Mouse (Mus musculus) right cerebral cortex, postnatal 25 days (tissue): ENCODE measurements around the gene Dlg5.

ENCODE experiments used
- DNase-seq: peaks from one replicate; pipeline ENCODE4 v3.0.0; 2022

Dlg5 gene

DNA sequence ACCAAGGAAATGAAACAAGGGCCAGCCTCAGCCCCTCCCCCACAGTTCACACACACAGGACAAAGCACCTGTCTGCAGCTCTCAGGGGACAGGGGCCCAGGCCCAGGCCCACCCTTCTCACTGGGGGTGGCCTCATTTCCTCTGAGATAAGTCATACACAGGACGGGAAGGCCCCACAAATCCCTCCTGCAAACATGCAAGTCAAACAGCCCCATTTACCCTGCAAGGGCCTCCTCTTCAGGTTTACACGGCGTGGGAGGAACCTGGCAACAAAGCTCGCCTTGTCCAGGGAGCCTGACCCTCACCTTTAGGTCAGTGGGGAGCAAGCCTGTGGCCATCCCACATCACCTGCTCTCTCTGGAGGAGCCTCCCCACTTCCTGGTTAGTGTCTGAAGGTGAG lies 60.2 kb downstream of the Dlg5 start:
- DNase-seq = no peak

- DNase-seq = no peak
Measured at GRCm38 (mm10) chr14:24182955-24183354, 62.8 kb downstream of the Dlg5 start.

DNA sequence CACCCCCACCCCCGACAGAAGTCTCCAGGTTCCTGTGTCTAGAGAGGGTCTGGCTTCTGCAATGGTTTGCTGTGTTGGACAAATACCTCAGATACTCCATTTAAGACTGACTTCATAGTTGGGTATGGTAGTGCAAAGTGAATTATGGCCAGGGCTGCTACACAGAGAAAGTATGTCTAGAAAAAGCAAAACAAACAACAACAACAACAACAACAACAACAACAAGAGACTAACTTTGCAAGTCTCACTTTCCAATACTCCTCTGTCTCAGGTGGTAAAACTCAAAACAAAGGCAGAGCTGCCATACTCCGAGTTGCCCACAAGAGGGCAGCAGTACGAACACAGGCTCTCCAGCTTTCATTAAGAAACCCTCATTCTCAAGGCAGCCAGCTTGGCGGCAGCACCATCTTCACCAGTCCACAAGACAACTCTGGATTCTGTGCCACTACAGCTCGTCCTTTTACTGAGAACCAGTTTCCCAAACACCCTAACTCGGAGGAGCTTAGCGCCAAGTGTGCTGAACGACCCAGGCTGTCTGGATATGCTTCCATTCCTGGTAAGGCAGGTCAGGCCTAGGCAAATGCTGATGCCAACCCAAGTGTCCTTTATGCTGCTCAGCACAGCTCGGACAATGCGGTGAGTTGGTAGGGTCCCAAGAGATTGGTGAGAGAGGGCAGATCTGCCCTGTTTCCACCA lies 63.8 kb downstream of the Dlg5 start:
- DNase-seq = peak; percentile 77

DNA sequence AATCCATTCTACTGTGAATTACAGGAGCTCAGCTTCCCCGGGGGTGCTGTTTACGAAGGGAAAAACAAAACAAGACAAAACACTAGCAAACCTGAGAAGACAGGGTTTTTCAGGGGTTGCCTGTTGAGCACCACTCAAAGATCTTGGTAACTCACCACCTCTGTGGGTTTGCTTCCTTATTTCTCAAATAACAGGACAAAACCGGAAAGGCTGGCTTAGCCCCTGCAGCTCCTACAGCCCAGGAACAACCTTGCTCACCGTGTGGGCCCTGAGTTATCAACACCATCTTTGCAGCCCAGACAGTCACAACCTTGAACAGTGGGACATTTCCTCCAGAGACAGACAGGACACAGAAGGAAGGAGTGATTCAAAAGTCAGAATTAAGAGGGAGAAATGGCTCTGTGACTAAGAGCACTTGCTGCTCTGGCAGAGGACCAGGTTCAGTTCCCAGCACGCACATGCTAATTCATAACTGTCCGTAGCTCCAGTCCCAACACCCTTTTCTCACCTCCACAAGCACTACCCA lies 66.2 kb downstream of the Dlg5 start:
- no peak for DNase-seq

DNA sequence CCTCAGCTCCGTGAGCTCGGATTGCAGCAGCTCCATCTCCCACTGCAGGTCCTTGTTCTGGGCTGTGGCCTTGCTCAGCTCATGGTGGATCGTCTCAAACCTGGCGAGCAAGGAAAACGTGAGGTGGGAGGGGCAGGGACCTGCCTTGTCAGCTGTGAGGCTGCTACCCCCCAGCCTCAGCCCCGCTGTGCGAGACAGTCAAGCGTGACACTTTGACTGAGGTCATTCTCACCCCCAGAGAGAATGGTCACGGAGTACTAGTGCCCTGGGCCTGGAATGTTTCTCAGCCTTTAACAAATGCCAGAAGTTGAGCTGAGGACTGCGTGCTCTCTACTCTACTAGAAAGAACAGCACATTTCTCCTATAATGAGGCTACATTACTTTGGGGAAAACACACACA lies 69.1 kb downstream of the Dlg5 start:
- DNase-seq = no peak

- DNase-seq = no peak
Measured at GRCm38 (mm10) chr14:24173326-24173725, 72.4 kb downstream of the Dlg5 start.

DNA sequence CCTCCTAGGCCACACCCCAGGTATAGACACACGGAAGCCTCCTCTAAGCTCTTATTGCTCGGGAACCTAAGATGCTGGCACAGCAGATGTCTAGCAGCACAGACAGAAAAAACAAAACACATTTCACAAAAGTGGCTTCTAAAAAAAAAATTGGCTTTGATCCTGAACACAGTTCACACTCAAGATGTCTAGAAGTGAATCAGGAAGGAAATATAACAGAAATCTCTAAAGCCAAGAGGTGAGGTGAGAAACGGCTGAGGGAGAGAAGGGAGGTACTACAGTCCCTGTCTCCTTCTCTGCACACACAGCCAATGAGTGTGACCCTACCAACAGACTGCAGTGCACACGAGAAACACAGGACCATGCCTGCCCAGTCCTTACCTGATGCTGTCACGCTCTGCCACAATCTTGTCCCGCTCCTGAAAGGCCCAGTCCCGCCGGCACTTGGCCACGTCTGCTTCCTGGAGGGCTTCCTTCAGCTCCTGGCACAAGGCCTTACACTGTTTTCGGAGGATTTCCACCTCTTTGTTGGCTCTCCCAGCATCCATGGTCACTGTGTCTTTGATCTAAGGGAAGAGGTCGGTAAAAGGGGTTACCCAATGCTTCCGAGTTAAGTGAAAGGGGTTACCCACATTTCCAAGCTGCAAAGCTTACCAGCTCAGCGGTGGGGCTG lies 73.9 kb downstream of the Dlg5 start:
- DNase-seq = no peak

DNA sequence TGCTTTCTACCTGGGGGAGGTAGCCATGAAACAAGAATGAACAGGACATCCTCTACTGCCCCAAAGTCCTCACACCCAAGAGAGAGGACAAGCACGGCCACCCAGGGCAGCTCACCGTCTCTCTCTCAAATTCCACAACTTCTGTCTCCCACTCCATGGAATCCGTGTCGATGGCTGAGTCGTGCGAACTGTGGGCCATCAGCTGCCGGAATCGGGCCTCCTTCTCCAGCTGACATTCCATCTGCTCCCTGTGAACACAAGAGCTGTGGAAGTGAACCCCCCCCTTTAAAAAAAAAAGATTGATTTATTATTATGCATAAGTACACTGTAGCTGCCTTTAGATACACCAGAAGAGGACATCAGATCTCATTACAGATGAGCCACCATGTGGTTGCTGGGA lies 79.7 kb downstream of the Dlg5 start:
- DNase-seq = no peak

GRCm38 (mm10) chr14:24164721-24165367 lies 80.9 kb downstream of the Dlg5 start:
- DNase-seq = no peak

- DNase-seq = no peak
Measured at GRCm38 (mm10) chr14:24162856-24163255, 82.9 kb downstream of the Dlg5 start.

DNA sequence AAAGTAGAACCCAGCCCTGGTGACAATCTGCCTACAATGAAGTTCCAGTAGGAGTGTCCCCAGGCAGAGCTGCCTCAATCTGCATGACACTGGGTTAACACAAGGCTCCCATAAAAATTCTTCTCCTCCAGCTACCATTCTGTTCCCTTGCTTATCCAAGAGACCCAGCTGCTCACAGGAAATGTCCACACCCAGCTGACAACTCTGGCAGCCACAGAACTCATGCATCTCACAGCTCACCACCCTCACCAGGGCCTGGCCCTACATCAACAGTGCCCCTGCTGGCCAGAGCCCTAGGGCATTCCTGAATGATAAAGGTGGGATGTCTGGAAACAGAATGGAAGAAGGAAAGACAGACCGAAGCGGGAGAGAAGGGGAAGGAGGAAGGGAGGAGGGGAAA lies 96.8 kb downstream of the Dlg5 start:
- DNase-seq = no peak

GRCm38 (mm10) chr14:24144821-24145220 lies 100.9 kb downstream of the Dlg5 start:
- no peak for DNase-seq

GRCm38 (mm10) chr14:24144421-24144820 lies 101.3 kb downstream of the Dlg5 start:
- DNase-seq = no peak

DNA sequence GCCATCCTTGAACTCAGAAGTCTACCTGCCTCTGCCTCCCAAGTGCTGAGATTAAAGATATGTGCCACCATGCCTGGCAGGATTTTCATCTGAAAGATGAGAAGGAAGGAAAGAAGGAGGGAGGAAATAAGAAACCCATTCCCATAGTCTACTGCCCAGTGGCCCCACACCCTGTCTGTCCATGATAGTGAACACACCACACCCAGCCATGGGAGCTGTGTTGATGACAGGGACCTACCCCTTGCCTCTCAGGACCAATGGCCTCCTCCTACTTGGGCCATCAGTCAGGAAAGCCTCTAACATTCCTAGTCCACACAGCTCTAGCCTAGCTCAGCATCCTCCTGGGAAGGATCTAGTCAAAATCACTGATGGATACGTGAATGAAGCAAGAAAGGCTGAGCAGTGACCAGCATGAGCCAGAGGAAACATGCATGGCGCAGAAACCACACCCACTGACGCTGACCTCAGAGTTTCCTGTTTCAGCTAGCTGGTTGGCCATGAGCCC lies 102.7 kb downstream of the Dlg5 start:
- no peak for DNase-seq

DNA sequence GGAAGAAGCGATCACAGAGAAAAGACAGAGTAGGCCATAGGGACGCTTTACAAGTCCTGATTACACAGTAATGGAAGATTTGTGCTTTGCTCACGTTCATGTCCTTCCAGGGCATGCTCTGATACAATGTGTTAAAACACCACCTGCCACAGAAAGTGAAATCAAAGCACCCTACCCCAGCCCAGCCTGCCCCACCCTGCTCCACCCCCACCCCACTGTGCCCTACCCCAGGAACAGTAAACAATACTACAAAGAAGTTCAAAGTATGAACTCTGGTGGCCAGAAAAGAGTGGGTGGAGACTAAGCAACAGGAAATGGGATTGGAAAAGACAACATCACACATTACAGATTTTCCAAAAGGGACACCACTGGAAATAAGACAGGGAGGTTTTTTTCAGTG lies 104.0 kb downstream of the Dlg5 start:
- DNase-seq = no peak

GRCm38 (mm10) chr14:24140297-24140812 lies 105.4 kb downstream of the Dlg5 start:
- no peak for DNase-seq

DNA sequence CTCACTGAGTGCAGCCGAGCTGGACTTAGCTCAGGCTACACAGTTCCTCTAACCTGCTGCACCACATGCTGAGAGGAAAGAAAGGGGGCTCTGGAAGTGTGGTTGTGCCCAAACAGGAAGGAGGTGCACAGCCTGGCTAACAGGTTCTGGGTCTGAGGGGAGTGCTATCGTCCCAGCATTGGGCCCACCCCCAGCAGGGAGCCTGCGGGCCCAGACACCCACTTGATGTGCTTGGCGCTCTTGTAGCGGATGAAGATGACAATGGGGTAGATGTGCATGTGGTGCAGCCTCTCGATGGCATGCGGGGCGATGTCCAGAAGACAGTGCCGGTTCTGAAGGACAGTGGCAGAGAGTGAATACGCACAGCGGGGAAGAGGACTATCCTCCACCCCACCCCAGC lies 108.8 kb downstream of the Dlg5 start:
- no peak for DNase-seq

DNA sequence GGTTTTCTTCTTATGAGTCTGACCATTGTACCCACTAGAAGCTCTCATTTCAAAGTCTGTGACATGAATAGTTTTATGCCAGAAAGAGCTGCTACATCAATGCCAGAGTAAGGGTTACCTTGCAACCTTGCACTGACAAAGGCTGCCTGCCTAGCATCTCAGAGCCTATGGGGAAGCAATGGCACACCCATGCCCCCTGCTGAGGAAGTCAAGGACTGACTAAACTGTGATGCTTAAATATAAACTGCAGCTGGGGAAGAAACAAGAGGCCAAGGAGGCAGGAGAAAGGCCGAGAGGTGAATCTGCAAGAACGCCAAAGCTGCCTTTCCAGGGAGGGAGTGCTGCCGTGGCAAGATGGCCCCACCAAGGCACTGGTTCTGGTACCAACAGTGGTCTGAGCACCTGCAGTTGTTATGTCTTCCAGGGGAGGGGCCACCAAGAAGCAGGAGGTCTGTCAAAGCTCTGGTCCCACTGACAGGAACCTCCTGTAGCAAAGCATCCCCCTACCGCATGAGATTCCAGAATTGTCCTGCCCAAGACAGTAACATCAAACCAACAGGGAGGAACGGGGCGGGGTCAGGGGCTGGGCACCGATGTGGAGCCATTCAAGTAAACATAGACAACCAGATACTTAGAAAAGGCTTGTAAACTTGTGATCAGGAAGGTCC lies 111.0 kb downstream of the Dlg5 start:
- no peak for DNase-seq

DNA sequence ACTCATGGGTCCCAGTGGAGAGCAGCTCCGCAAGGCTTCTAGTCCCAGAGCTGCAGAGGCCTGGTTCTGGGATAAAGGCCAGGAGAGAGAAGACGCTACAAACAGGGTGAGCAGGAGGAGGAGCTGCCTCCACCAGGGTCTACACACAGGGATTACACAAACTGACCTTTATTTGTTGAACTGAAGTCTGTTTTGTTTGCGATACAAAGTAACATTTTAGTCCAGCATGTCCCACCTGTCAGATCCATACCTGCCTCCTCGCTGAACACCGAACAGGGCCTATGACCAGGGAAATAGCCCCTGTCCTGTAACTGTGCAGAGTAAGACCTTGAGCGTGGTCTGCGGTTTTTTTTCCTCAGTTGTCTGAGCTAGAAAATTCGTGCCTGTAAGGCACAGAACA lies 111.9 kb downstream of the Dlg5 start:
- no peak for DNase-seq

DNA sequence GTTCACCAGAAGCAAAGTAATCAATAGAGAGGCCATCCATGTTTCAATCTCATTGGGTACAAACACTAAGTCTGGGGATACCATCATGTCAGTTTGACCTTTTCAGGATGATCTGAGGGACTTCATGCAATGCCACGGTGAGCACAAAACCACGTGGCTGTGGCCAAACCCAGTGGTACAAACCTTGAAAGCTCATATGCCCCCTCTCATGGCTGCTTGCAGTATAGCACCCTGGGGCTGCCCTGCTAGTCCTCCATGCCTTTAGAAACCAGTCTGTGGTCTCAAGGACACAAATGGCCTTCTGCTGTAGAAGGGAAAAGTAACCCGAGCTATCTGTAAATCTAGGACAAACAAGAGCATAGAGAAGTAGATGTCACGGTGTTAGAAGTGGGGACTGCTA lies 113.6 kb downstream of the Dlg5 start:
- no peak for DNase-seq

- no peak for DNase-seq
Measured at GRCm38 (mm10) chr14:24125069-24125468, 120.7 kb downstream of the Dlg5 start.

GRCm38 (mm10) chr14:24124171-24124570 lies 121.5 kb downstream of the Dlg5 start:
- DNase-seq = no peak

- no peak for DNase-seq
Measured at GRCm38 (mm10) chr14:24106734-24107133, 139.0 kb downstream of the Dlg5 start.
